Mouse (Mus musculus) MEL (cell line): ENCODE data around the gene Pitpnm3.

Experiments used
- CTCF ChIP-seq, 3 experiments: IDR thresholded peaks in 2 of 3; conservative IDR thresholded peaks in 1 of 3; 2 replicates each; pipeline ENCODE4 v1.5.1; 2011 to 2012; ENCODE audit warnings: low read length in 3 of 3, low read depth in 2 of 3, mild to moderate bottlenecking in 2 of 3, improper control_type of control experiment in 1 of 3, inconsistent platforms in 1 of 3, mixed read lengths in 1 of 3, moderate library complexity in 1 of 3; ENCODE audit not compliant: control insufficient read depth in 1 of 3, insufficient read depth in 1 of 3, poor library complexity in 1 of 3, severe bottlenecking in 1 of 3
- EP300 ChIP-seq, 2 experiments: IDR thresholded peaks; 2 replicates each; pipeline ENCODE4 v1.6.1; 2011; ENCODE audit warnings: improper control_type of control experiment in 2 of 2, low read length in 2 of 2, low read depth in 1 of 2, mild to moderate bottlenecking in 1 of 2
- MEF2A ChIP-seq: IDR thresholded peaks from 2 replicates; pipeline ENCODE4 v1.6.1; 2014; ENCODE audit warnings: low read depth, mild to moderate bottlenecking, inconsistent platforms, low read length, improper control_type of control experiment; ENCODE audit not compliant: poor library complexity, insufficient replicate concordance, severe bottlenecking; ENCODE audit errors: extremely low read depth
- NELFE ChIP-seq: IDR thresholded peaks from 2 replicates; pipeline ENCODE4 v1.6.1; 2011; ENCODE audit warnings: low read depth, low read length, improper control_type of control experiment
- POLR2A ChIP-seq, 2 experiments: IDR thresholded peaks; 2 replicates each; pipeline ENCODE4 v1.6.1; 2011 to 2012; ENCODE audit warnings: low read length in 2 of 2, mild to moderate bottlenecking in 2 of 2, control low read depth in 1 of 2, improper control_type of control experiment in 1 of 2, low read depth in 1 of 2, moderate library complexity in 1 of 2; ENCODE audit not compliant: control insufficient read depth in 1 of 2, insufficient read depth in 1 of 2, poor library complexity in 1 of 2
- TBP ChIP-seq: IDR thresholded peaks from 2 replicates; pipeline ENCODE4 v1.8.0; 2011; ENCODE audit warnings: low read depth, low read length, improper control_type of control experiment
- USF2 ChIP-seq, 2 experiments: IDR thresholded peaks; 2 replicates each; pipeline ENCODE4 v1.6.1; 2011 to 2012; ENCODE audit warnings: improper control_type of control experiment in 2 of 2, low read length in 2 of 2, borderline replicate concordance in 1 of 2, inconsistent platforms in 1 of 2, low read depth in 1 of 2, mild to moderate bottlenecking in 1 of 2; ENCODE audit not compliant: insufficient read depth in 1 of 2

GRCm38 (mm10) chr11:72061093-72061620 is 74.4 kb downstream of the Pitpnm3 start:
- no peak for TF ChIP-seq CTCF (IDR thresholded peaks at IDR 0.05 in 2 of 3, conservative IDR thresholded peaks at IDR 0.05 in 1 of 3; ENCODE audit: control insufficient read depth in 1 of 3, insufficient read depth in 1 of 3, low read depth in 2 of 3, low read length in 3 of 3, poor library complexity in 1 of 3, severe bottlenecking in 1 of 3)
- no peak for TF ChIP-seq USF2 (IDR thresholded peaks at IDR 0.05; ENCODE audit: borderline replicate concordance in 1 of 2, insufficient read depth in 1 of 2, low read depth in 1 of 2, low read length in 2 of 2)
- no peak for TF ChIP-seq EP300 (IDR thresholded peaks at IDR 0.05; ENCODE audit: low read depth in 1 of 2, low read length in 2 of 2)
- TF ChIP-seq NELFE: no peak
- TF ChIP-seq MEF2A: no peak
- TF ChIP-seq POLR2A (IDR thresholded peaks at IDR 0.05; ENCODE audit: control insufficient read depth in 1 of 2, insufficient read depth in 1 of 2, low read depth in 1 of 2, low read length in 2 of 2, poor library complexity in 1 of 2): no peak
- no peak for TF ChIP-seq TBP
